Mouse (Mus musculus) right cerebral cortex, postnatal 36 days (tissue): Measurements from ENCODE around the gene Txn1.

ENCODE experiments used
- DNase-seq, 2 experiments: peaks; one replicate each; pipeline ENCODE4 v3.0.0; 2022; ENCODE audit warnings: low spot score in 2 of 2, mixed read lengths in 1 of 2

Gene Txn1

GRCm38 (mm10) chr4:57896631-57897030 is 59.6 kb downstream of the Txn1 start:
- DNase-seq: no peak

GRCm38 (mm10) chr4:57895902-57896301 is 60.3 kb downstream of the Txn1 start:
- DNase-seq: no peak

- no peak for DNase-seq
These were observed 61.1 kb downstream of the Txn1 start for GRCm38 (mm10) chr4:57895140-57895539.
